Mouse (Mus musculus): ENCODE measurements around the gene Slc22a17.

GRCm38 (mm10) chr14:54870861-54871260 is 42.1 kb downstream of the Slc22a17 start, which contains the start of gene Homez:
- TF ChIP-seq TAL1 (IDR thresholded peaks at IDR 0.05; ENCODE audit: low read length): no peak
- no peak for TF ChIP-seq GATA1 (IDR thresholded peaks at IDR 0.05; ENCODE audit: low read length)

Data from erythroblast, embryonic 14.5 days (primary cell).